8 mouse cellular contexts compared by ENCODE assay signal in the genomic region with DNA sequence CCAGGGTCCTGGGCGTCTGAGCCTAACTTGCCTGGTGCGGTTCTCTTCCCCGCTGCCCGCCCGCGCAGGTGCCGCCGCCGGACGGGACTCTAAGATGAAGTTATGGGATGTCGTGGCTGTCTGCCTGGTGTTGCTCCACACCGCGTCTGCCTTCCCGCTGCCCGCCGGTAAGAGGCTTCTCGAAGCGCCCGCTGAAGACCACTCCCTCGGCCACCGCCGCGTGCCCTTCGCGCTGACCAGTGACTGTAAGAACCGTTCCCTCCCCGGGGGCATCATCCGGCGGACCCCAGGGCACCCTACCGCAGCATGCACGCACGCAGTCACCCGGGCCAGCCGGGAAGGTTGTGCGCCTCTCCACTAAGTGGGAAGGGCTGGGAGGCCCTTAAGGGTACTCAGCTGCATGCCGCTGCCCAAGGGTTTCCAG. TPM values are rescaled to one million over a fixed set of nuclear protein-coding genes. Genes with fewer than 3 reads are reported as not detected.
A peak's percentile ranks its signal among the peaks of the same experiment; 100 is the strongest.
DNase-seq lines count a peak whose midpoint lies in the region; ATAC-seq lines count a peak whose summit lies in the region.
"Had no signal": no experiment of that assay in that cellular context is flagged by ENCODE, and none has a peak within 500 bp of the region (broad histone marks: within the 10 kb centered on the region; RNA-seq: fewer than 3 reads in every experiment).

No protein-coding gene starts in this region.

- intact Hi-C loops in left cerebral cortex, postnatal 10 days (cut with DNase I), result no loop called here

- no peaks in the 10 kb centered on the region for H3K9me3 ChIP-seq in hindbrain, embryonic 13.5 days
- H3K9me3 ChIP-seq in midbrain, embryonic 10.5 days (replicated peaks), result no peaks in the 10 kb centered on the region
- H3K9me3 ChIP-seq: megakaryocyte, embryonic 14.5 days had no signal

- peaks cover 39% of the 10 kb centered on the region for H3K4me1 ChIP-seq in hindbrain, embryonic 13.5 days (replicated peaks)
- peaks cover 53% of the 10 kb centered on the region for H3K4me1 ChIP-seq in midbrain, embryonic 10.5 days

- 2% methylated on average over 36 of the region's 36 CpGs for WGBS in hindbrain, embryonic 13.5 days
- WGBS in midbrain, embryonic 10.5 days, result under 1% methylated on average over 36 of the region's 36 CpGs

- peak overlapping the region; percentile 61 for H3K4me2 ChIP-seq in hindbrain, embryonic 13.5 days

- H3K27ac ChIP-seq in hindbrain, embryonic 13.5 days, result no peak overlapping the region
- no peak overlapping the region; the same call in 1 of the 2 replicates for H3K27ac ChIP-seq in midbrain, embryonic 10.5 days (replicated peaks)

- H3K27me3 ChIP-seq in hindbrain, embryonic 13.5 days, result peaks cover 96% of the 10 kb centered on the region
- H3K27me3 ChIP-seq in midbrain, embryonic 10.5 days (ENCODE audit: low read depth, poor library complexity, severe bottlenecking), result peaks cover 100% of the 10 kb centered on the region

- ATAC-seq in hindbrain, embryonic 13.5 days (ENCODE audit: low FRiP score), result no peak

- H3K36me3 ChIP-seq in hindbrain, embryonic 13.5 days, result no peaks in the 10 kb centered on the region
- no peaks in the 10 kb centered on the region for H3K36me3 ChIP-seq in midbrain, embryonic 10.5 days

- peak; percentile 37 for DNase-seq in 3134 (ENCODE audit: extremely low read depth, insufficient read length, low spot score)
- peak; percentile 30 for DNase-seq in ZHBTc4 (ENCODE audit: low read depth, low spot score)
- peak; percentile 58 for DNase-seq in midbrain, embryonic 10.5 days (ENCODE audit: low spot score)
- DNase-seq in right cerebral cortex, adult 2 months (ENCODE audit: low spot score in 2 of 2), result no peak
- DNase-seq in MN1 (ENCODE audit: low spot score), result no peak
- DNase-seq in left cerebral cortex, postnatal 10 days (ENCODE audit: extremely low spot score in 1 of 2, low spot score in 2 of 2), result no peak

- H3K4me3 ChIP-seq in hindbrain, embryonic 13.5 days, result peak overlapping the region; percentile 38
- H3K4me3 ChIP-seq in midbrain, embryonic 10.5 days, result peak overlapping the region; percentile 48
- H3K4me3 ChIP-seq: megakaryocyte, embryonic 14.5 days had no signal

- H3K9ac ChIP-seq in hindbrain, embryonic 13.5 days, result peak overlapping the region; percentile 15; the same call in 1 of the 2 replicates

RNA-seq across cellular contexts. Expression of a gene that starts 4.9 kb away (rescaled TPM):
- 0.19 and 0.28 TPM in 2 replicates for polyA plus RNA-seq in hindbrain, embryonic 13.5 days (2015; fragmentation: Nextera tagmentation; extraction: Ambion mirVana)
- polyA plus RNA-seq in midbrain, embryonic 10.5 days (2016; fragmentation: Nextera tagmentation; extraction: Ambion mirVana), result 0.41 and 0.76 TPM in 2 replicates
- under 1 TPM; 0.32 to 0.49 TPM for total RNA-seq in left cerebral cortex, postnatal 10 days (2021)

Comparison
In these comparisons a context has a peak if more than half of its experiments do, and no peak if none do; other contexts are left out.
1. DNase-seq: peak in 3134 (single experiment), ZHBTc4 (single experiment) and midbrain, embryonic 10.5 days (single experiment); none in right cerebral cortex, adult 2 months (0 of 2), MN1 (single experiment) and left cerebral cortex, postnatal 10 days (0 of 2).